Mouse (Mus musculus) embryonic fibroblast, embryonic 13.5 days (primary cell): ENCODE measurements around the gene Hist2h2be. TPM values are rescaled to one million over a fixed set of nuclear protein-coding genes. Genes with fewer than 3 reads are reported as not detected.
A peak's percentile ranks its signal among the peaks of the same experiment; 100 is the strongest.
"Not testable (repeated sequence)": the region's sequence is repeated elsewhere in the genome, so short reads cannot be mapped to it uniquely, and the experiment has no call there.

ENCODE experiments used
- H3K27ac ChIP-seq: 2 replicates; pipeline ENCODE4 v1.5.1; 2012; ENCODE audit warnings: low read length, control low read depth, inconsistent platforms; ENCODE audit not compliant: insufficient read depth
- H3K4me1 ChIP-seq: 2 replicates; pipeline ENCODE4 v1.6.1; 2011; ENCODE audit warnings: low read length; ENCODE audit not compliant: control insufficient read depth, insufficient read depth
- H3K4me3 ChIP-seq: 2 replicates; pipeline ENCODE4 v1.5.1; 2011; ENCODE audit warnings: mild to moderate bottlenecking, control low read depth, low read length; ENCODE audit not compliant: insufficient read depth
- CTCF ChIP-seq: IDR thresholded peaks from 2 replicates; pipeline ENCODE4 v1.5.1; 2011; ENCODE audit warnings: mild to moderate bottlenecking, control low read depth, low read length, moderate library complexity, borderline replicate concordance; ENCODE audit not compliant: insufficient read depth
- POLR2A ChIP-seq: IDR thresholded peaks from 2 replicates; pipeline ENCODE4 v1.6.1; 2011; ENCODE audit warnings: low read depth, mild to moderate bottlenecking, control low read depth, low read length, moderate library complexity
- polyA plus RNA-seq: library from polyadenylated mRNA; stranded (reverse); fragments of >200 nt; gene quantifications from 2 replicates; pipeline ENCODE4 v1.2.4, GENCODE M21; 2011; ENCODE audit warnings: low read depth; ENCODE audit not compliant: missing spikeins, insufficient read length

Hist2h2be gene
- polyA plus RNA-seq, result 1.1 and 1.2 TPM in 2 replicates

- TF ChIP-seq POLR2A, result peak; percentile 94
- TF ChIP-seq CTCF, result no peak
- Histone ChIP-seq H3K4me1 (peaks cover 5% of the 10 kb centered on the region), H3K4me3 (peak within 1 kb of the TSS; percentile 74), H3K27ac (peak within 1 kb of the TSS; percentile 97)
Observed at GRCm38 (mm10) chr3:96220765-96221639, at the start of gene Hist2h2be, which contains the start of gene Hist2h2ac. Hist2h2be (plus strand) TSS chr3:96221119. Hist2h2ac (minus strand) TSS chr3:96220880.

GRCm38 (mm10) chr3:96171583-96172196 lies 49.2 kb upstream of the Hist2h2be start:
- Histone ChIP-seq H3K4me3 (peak overlapping the region; percentile 63), H3K4me1 (peaks cover 4% of the 10 kb centered on the region; the same call in 1 of the 2 replicates), H3K27ac (peak overlapping the region; percentile 88)
- TF ChIP-seq CTCF (no peak), POLR2A (no peak)

GRCm38 (mm10) chr3:96172197-96173178 lies 48.4 kb upstream of the Hist2h2be start, which contains the start of gene Sf3b4:
Sf3b4 (plus strand) TSS chr3:96172332.
- peaks cover 4% of the 10 kb centered on the region; the same call in 1 of the 2 replicates for H3K4me1 ChIP-seq
- peak within 1 kb of the TSS; percentile 88 for H3K27ac ChIP-seq
- peak within 1 kb of the TSS; percentile 81 for H3K4me3 ChIP-seq
- TF ChIP-seq CTCF (no peak), POLR2A (peak; percentile 93)

GRCm38 (mm10) chr3:96173185-96173584 lies 47.7 kb upstream of the Hist2h2be start:
- H3K4me1 ChIP-seq, result peaks cover 4% of the 10 kb centered on the region; the same call in 1 of the 2 replicates
- H3K27ac ChIP-seq, result peak overlapping the region; percentile 73; the same call in 1 of the 2 replicates
- H3K4me3 ChIP-seq, result peak overlapping the region; percentile 81
- TF ChIP-seq POLR2A (no peak), CTCF (no peak)

GRCm38 (mm10) chr3:96174042-96174441 lies 46.9 kb upstream of the Hist2h2be start:
- H3K27ac ChIP-seq, H3K4me1 ChIP-seq, H3K4me3 ChIP-seq: not testable (repeated sequence)

GRCm38 (mm10) chr3:96175251-96175650 lies 45.7 kb upstream of the Hist2h2be start:
- H3K4me3 ChIP-seq, result no peak overlapping the region

GRCm38 (mm10) chr3:96178427-96178826 lies 42.5 kb upstream of the Hist2h2be start:
- Histone ChIP-seq H3K27ac (no peak overlapping the region), H3K4me1 (peaks cover 4% of the 10 kb centered on the region; the same call in 1 of the 2 replicates), H3K4me3 (no peak overlapping the region)
- TF ChIP-seq CTCF (no peak), POLR2A (no peak)

More at GRCm38 (mm10) chr3:96175251-96175650, 45.7 kb upstream of the Hist2h2be start:
- H3K27ac ChIP-seq, result no peak overlapping the region
- peaks cover 8% of the 10 kb centered on the region; the same call in 1 of the 2 replicates for H3K4me1 ChIP-seq
- TF ChIP-seq CTCF (no peak), POLR2A (no peak)

- TF ChIP-seq CTCF (no peak), POLR2A (0 out of 2 replicates have a peak, but pooled peaks have one; percentile 11)
- H3K27ac ChIP-seq, result no peak overlapping the region
- H3K4me1 ChIP-seq, result peaks cover 4% of the 10 kb centered on the region; the same call in 1 of the 2 replicates
- H3K4me3 ChIP-seq, result no peak overlapping the region
Observed at GRCm38 (mm10) chr3:96178902-96179301, 42.0 kb upstream of the Hist2h2be start.

GRCm38 (mm10) chr3:96179531-96179930 lies 41.4 kb upstream of the Hist2h2be start:
- Histone ChIP-seq H3K4me1 (peaks cover 4% of the 10 kb centered on the region; the same call in 1 of the 2 replicates), H3K27ac (no peak overlapping the region), H3K4me3 (no peak overlapping the region)
- TF ChIP-seq POLR2A, result no peak
- TF ChIP-seq CTCF, result no peak
